Mouse (Mus musculus) CD4-positive, CD25-positive, alpha-beta regulatory T cell, adult 9 weeks (primary cell): Measurements from ENCODE around the gene Stxbp3. TPM values are rescaled to one million over a fixed set of nuclear protein-coding genes. Genes with fewer than 3 reads are reported as not detected.

Source experiments
- polyA plus RNA-seq: library from polyadenylated mRNA; unstranded; fragments of 100-300 nt; shearing (Covaris generic); gene quantifications from one replicate; pipeline ENCODE4 v1.2.1, GENCODE M21; 2017

Gene Stxbp3
- polyA plus RNA-seq = 76.4 TPM

GRCm38 (mm10) chr3:108840000-108840715, at the start of gene Stxbp3:
Gene Stxbp3, minus strand, starts transcription at chr3:108840526.

GRCm38 (mm10) chr3:108889908-108890307, 49.6 kb upstream of the Stxbp3 start, which contains the start of gene Fndc7:
Gene Fndc7, minus strand, starts transcription at chr3:108890008.

Other genes starting within 250 kb of the Stxbp3 start
- 9.6 TPM for gene Wdr47, start 249.2 kb downstream of the Stxbp3 start, polyA plus RNA-seq
- gene Clcc1, start 186.6 kb downstream of the Stxbp3 start, polyA plus RNA-seq = 73.7 TPM
- gene Gpsm2, start 118.2 kb downstream of the Stxbp3 start, polyA plus RNA-seq = 3.2 TPM
- not detected for gene Aknad1, start 100.9 kb downstream of the Stxbp3 start, polyA plus RNA-seq
- gene Fndc7, start 49.5 kb upstream of the Stxbp3 start, polyA plus RNA-seq = 0.50 TPM
- 70.3 TPM for gene Prpf38b, start 71.2 kb upstream of the Stxbp3 start, polyA plus RNA-seq
- 0.67 TPM for gene Henmt1, start 99.3 kb upstream of the Stxbp3 start, polyA plus RNA-seq
- not detected for gene Gm9857, start 99.9 kb upstream of the Stxbp3 start, polyA plus RNA-seq
- gene Fam102b, start 187.1 kb upstream of the Stxbp3 start, polyA plus RNA-seq = 1.1 TPM
- not detected for gene Slc25a54, start 239.9 kb upstream of the Stxbp3 start, polyA plus RNA-seq